Mouse (Mus musculus) thymus, adult 18-20 months (tissue): ENCODE data around the gene Tpst2.
A peak's percentile ranks its signal among the peaks of the same experiment; 100 is the strongest.

Source experiments
- DNase-seq, 2 experiments: peaks; one replicate each; pipeline ENCODE4 v3.0.0; 2022; ENCODE audit warnings: mixed read lengths in 2 of 2

Tpst2 gene

GRCm38 (mm10) chr5:112276267-112276873 is at the start of gene Tpst2:
Gene Tpst2, plus strand, starts transcription at chr5:112276691.
- DNase-seq: peak; percentile 99 to 100

GRCm38 (mm10) chr5:112227354-112227753 is 49.1 kb upstream of the Tpst2 start:
- no peak for DNase-seq

- DNase-seq: no peak
Observed at GRCm38 (mm10) chr5:112227898-112228239, 48.6 kb upstream of the Tpst2 start.

GRCm38 (mm10) chr5:112228240-112229076 is 48.0 kb upstream of the Tpst2 start:
- no peak for DNase-seq

- DNase-seq: no peak
Observed at GRCm38 (mm10) chr5:112235806-112236205, 40.7 kb upstream of the Tpst2 start.

GRCm38 (mm10) chr5:112236631-112237030 is 39.9 kb upstream of the Tpst2 start:
- DNase-seq: no peak

- DNase-seq: peak in 1 of 2 experiments; percentile 21
Observed at GRCm38 (mm10) chr5:112237439-112237838, 39.1 kb upstream of the Tpst2 start.

GRCm38 (mm10) chr5:112237866-112238570 is 38.5 kb upstream of the Tpst2 start:
- no peak for DNase-seq

GRCm38 (mm10) chr5:112238781-112239482 is 37.6 kb upstream of the Tpst2 start:
- no peak for DNase-seq

GRCm38 (mm10) chr5:112240761-112241160 is 35.7 kb upstream of the Tpst2 start:
- DNase-seq: peak; percentile 67 to 73

- no peak for DNase-seq
Observed at GRCm38 (mm10) chr5:112241849-112242248, 34.6 kb upstream of the Tpst2 start.

GRCm38 (mm10) chr5:112242361-112242778 is 34.1 kb upstream of the Tpst2 start:
- DNase-seq: peak in 1 of 2 experiments; percentile 38

- no peak for DNase-seq
Observed at GRCm38 (mm10) chr5:112243041-112243440, 33.5 kb upstream of the Tpst2 start.

GRCm38 (mm10) chr5:112243539-112244274 is 32.8 kb upstream of the Tpst2 start:
- no peak for DNase-seq

- DNase-seq: no peak
Observed at GRCm38 (mm10) chr5:112244275-112244562, 32.3 kb upstream of the Tpst2 start.

GRCm38 (mm10) chr5:112244890-112245615 is 31.4 kb upstream of the Tpst2 start:
- no peak for DNase-seq

- DNase-seq: no peak
Observed at GRCm38 (mm10) chr5:112247399-112247798, 29.1 kb upstream of the Tpst2 start.

GRCm38 (mm10) chr5:112249106-112249505 is 27.4 kb upstream of the Tpst2 start:
- DNase-seq: no peak

GRCm38 (mm10) chr5:112252400-112252799 is 24.1 kb upstream of the Tpst2 start, which contains the start of gene Cryba4:
Gene Cryba4, minus strand, starts transcription at chr5:112252518.
- no peak for DNase-seq

- DNase-seq: peak in 1 of 2 experiments; percentile 14
Observed at GRCm38 (mm10) chr5:112253169-112253568, 23.3 kb upstream of the Tpst2 start.

- no peak for DNase-seq
Observed at GRCm38 (mm10) chr5:112254282-112254806, 22.1 kb upstream of the Tpst2 start.
